Mouse (Mus musculus) cortical plate, adult 2 months (tissue): ENCODE measurements at regions not wholly inside any gene's neighbourhood (a gene's known extent, or its start where the extent isn't known, plus 50 kb on each side); places are given as distances from the start of the nearest gene placed in this dataset.

Source experiments
- H3K27ac ChIP-seq: fragments of 200-500 bp; 2 replicates; pipeline ENCODE4 v1.5.1; 2012; ENCODE audit warnings: low read length, control low read depth, inconsistent platforms; ENCODE audit not compliant: insufficient read depth
- H3K4me1 ChIP-seq: fragments of 200-500 bp; 2 replicates; pipeline ENCODE4 v1.6.1; 2011; ENCODE audit warnings: low read length; ENCODE audit not compliant: control insufficient read depth, insufficient read depth
- H3K4me3 ChIP-seq: fragments of 200-500 bp; 2 replicates; pipeline ENCODE4 v1.5.1; 2011; ENCODE audit warnings: mild to moderate bottlenecking, low read length, control low read depth; ENCODE audit not compliant: insufficient read depth
- CTCF ChIP-seq: fragments of 200-500 bp; IDR thresholded peaks from 2 replicates; pipeline ENCODE4 v1.5.1; 2011; ENCODE audit warnings: mild to moderate bottlenecking, control low read depth, low read length; ENCODE audit not compliant: insufficient read depth; ENCODE audit errors: extremely low read depth
- POLR2A ChIP-seq: fragments of 200-500 bp; IDR thresholded peaks from 2 replicates; pipeline ENCODE4 v1.6.1; 2011; ENCODE audit warnings: mild to moderate bottlenecking, low read length, control low read depth; ENCODE audit not compliant: insufficient read depth; ENCODE audit errors: extremely low read depth

DNA sequence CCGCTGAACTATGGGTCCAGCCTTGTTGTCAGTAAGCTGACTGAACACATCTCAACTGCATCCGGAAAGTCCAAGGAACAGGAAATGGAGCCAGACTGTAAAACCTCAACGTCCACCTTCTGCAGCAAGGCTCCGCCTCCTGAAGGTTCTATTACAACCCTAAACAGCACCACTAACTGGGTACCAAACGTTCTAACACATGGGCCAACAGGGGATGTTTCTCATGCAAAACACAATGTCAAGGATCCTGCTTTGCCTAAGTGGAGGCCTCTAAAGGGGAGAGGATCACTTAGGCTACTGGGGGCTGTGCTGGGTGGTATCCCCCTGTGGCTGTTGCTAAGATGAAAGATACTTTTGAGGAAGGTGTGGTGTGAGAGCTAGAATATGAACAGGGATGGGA is 51.0 kb upstream of the Stt3b start:
- H3K27ac ChIP-seq, result no peak overlapping the region
- TF ChIP-seq CTCF (no peak), POLR2A (no peak)
- H3K4me3 ChIP-seq, result no peak overlapping the region
- no peaks in the 10 kb centered on the region; the same call in 1 of the 2 replicates for H3K4me1 ChIP-seq

DNA sequence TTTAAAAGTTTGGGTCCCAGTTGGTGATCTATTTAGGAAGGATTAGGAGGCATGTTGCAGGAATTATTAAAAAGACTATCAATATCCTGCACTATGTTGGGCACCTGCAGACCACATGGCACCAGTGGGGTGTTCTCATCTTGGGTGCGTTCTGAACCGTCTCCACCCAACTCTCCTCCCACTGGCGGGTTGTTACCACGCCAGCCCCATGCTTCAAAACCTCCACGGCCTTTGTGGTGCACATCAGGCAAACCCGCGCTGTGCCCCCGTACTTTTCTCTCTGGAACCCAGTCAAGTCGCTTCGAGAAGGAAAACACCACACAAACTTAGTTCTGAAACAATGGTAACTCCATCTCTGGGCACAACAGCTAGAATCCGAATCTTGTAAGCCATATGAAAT is 51.7 kb upstream of the Stt3b start:
- H3K4me1 ChIP-seq, result no peaks in the 10 kb centered on the region; the same call in 1 of the 2 replicates
- TF ChIP-seq CTCF, result no peak
- TF ChIP-seq POLR2A, result no peak

DNA sequence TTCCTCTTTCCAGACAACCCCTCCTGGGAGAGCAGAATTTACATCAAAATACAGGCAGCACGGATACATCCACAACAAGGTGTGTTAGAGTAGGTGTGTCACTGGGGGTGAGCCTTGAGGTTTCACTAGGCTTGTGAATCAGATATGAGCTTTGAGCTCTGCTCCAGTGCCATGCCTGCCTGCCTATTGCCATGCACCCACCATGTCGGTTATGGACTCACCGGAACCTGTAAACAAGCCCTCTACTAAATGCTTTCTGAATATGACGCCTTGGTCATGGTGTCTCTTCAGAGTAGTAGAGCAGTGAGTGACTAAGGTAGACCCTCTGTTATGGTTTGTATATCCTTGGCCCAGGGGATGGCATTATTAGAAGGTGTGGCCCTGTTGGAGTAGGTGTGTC is 52.3 kb upstream of the Stt3b start:
- H3K27ac ChIP-seq, result no peak overlapping the region
- H3K4me3 ChIP-seq, result no peak overlapping the region
- TF ChIP-seq POLR2A (no peak), CTCF (no peak)
- no peaks in the 10 kb centered on the region; the same call in 1 of the 2 replicates for H3K4me1 ChIP-seq

More for the DNA sequence above, 51.7 kb upstream of the Stt3b start:
- no peak overlapping the region for H3K27ac ChIP-seq
- no peak overlapping the region for H3K4me3 ChIP-seq

DNA sequence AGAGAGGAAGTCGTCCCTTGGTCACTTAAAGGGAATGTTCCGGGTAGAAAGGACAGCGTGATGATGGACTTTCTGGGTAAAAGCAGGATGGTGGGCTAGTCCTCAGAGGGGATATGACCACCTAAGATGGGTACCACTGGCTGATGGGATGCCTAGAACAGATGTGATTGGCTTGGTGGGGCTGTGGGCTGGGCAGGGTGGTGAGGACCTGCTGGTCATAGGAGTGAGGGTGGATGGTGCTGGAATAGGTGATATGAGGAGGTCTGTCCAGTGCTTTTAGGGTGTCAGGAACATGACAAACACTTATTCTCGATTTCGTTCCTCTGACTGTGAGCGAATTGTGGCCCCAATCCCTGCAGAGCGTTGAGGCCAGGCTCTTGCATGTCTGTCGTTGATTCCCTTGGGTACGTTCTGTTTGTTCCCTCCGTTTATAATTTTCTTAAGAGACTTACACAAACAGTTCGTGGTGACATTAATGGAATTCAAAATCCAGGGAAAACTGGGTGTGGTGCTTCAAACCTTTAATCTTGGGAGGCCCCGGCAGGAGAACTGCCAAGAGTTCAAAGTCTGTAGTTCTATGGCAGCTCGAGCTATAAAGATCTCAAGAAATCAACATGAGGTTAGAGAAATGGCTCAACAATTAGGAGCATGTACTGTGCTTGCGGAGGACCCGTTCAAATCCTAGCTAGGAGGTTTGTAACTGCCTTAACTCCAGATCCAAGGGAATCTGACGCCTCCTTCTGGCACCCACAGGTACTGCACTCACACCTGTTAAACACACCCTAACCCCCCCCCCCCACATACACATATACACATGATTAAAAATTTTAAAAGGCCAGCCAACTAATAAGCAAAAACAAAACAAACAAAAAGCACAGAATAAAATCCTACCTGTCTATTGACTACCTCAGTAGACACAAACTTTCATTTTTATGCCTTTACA is 55.0 kb upstream of the Stt3b start:
- H3K4me1 ChIP-seq, result no peaks in the 10 kb centered on the region
- H3K4me3 ChIP-seq, result no peak overlapping the region
- no peak overlapping the region for H3K27ac ChIP-seq
- TF ChIP-seq CTCF (no peak), POLR2A (no peak)

DNA sequence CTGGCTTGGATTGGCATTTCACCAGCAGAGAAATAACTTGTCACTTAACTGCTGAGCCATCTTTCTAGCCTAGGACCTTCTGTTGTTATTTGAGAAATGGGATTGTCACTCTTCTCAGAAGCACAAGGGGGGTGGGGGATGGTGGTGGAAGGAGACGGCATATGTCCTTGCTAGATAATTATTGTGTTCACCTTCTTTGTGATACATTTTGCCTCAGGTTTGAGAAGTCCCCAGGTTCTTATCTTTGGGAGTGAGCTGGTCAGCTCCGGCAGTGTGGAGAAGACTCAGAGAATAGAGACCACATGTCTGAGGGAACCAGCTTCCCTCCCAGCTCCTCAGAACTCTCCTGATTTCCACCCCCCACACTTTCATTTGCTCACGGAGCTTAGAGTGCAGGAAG is 57.6 kb upstream of the Stt3b start:
- TF ChIP-seq POLR2A (no peak), CTCF (no peak)
- Histone ChIP-seq H3K4me3 (no peak overlapping the region), H3K27ac (no peak overlapping the region), H3K4me1 (no peaks in the 10 kb centered on the region)

DNA sequence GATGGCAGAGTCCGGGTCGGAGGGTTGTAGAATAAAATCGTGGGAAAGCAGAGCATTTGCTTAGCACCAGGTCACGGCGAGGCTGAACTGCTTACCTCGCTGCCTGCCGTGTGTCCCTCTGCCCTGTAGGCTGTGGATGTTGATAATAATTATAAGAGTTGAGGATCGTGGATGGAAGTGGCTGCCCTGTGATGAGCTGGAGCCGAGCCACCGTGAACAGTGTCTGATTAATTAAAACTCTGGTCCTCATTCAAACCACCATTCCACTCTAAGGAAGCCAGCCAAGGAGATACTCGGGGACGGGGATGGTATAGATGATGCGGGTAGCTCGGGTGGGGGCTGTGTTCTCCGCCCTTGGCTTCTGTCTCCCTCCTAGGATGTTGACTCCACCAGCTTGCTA is 70.1 kb upstream of the Stt3b start:
- H3K4me3 ChIP-seq, result no peak overlapping the region
- no peak for TF ChIP-seq CTCF
- TF ChIP-seq POLR2A, result no peak

DNA sequence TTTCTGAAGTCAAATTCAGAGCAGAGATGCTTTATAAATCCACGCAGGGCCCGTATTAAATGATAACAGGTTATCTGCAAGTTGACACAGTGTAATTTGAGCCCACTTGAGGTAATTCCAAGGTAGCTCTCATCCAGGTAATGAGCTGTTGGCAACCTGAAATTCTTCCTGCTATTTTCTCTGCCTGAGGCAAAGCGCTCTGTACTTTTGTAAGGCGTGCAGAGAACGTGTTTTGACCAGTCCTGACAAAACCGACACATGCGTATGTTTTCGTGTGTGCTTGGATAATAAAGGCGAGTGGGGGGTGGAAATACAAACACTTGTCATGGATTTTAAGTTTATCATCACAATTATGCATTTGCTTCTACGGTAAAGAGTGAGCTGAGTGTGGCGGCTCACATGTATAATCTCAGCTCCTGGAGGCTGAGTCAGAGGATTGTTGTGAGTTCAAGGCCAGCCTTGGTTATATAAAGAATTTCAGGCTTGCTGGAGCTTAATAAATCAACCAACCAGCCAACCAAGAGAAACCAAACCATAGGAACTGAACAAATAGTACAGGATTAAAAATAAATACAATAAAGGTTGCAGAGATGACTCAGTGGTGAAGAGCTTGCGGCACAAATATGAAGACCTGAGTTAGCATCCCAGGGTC is 72.7 kb upstream of the Stt3b start:
- no peaks in the 10 kb centered on the region; the same call in 1 of the 2 replicates for H3K4me1 ChIP-seq
- H3K27ac ChIP-seq, result no peak overlapping the region
- TF ChIP-seq CTCF, result no peak
- no peak for TF ChIP-seq POLR2A
- H3K4me3 ChIP-seq, result no peak overlapping the region

More for the DNA sequence above, 70.1 kb upstream of the Stt3b start:
- Histone ChIP-seq H3K4me1 (no peaks in the 10 kb centered on the region; the same call in 1 of the 2 replicates), H3K27ac (no peak overlapping the region)

DNA sequence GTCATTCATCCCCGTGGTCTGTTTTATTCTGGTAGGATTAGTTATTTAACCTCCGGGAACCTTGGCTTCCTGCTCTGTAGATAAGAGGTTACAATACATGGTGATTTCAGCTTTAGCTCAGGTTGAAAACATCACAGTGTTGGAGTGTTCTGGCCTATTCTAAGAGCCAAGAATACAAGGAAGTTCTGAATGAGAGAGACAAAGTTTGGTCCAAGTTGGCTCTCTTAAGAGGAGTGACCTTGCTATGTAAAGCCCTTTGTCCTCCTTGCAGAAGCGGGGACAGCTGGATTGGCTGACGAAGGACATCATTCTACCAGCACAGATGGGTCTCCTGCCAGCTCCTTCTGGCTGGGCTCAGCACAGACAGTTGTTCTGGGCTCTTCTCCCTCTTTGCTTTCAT is 73.7 kb upstream of the Stt3b start:
- Histone ChIP-seq H3K4me3 (no peak overlapping the region), H3K4me1 (no peaks in the 10 kb centered on the region; the same call in 1 of the 2 replicates), H3K27ac (no peak overlapping the region)
- TF ChIP-seq CTCF (no peak), POLR2A (no peak)

DNA sequence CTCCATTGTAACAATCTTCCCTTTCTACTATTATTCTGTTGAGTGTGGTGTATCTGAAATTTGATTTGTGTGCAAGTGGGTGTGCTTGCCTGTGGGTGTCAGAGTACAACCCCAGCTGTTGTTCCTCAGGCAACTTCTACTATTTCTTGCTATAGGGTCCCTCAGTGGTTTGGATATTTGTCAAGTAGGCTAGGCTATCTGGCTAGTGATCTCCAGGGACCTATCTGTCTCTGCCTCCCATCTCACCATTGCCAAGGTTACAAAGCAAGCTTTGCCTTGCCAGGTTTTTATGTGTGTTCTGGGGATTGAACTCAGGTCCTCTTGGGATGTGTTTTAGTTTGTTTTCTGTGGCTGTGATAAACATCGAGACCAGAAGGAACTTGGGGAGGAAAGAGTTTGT is 74.1 kb upstream of the Stt3b start:
- Histone ChIP-seq H3K4me1 (no peaks in the 10 kb centered on the region; the same call in 1 of the 2 replicates), H3K27ac (no peak overlapping the region), H3K4me3 (no peak overlapping the region)
- TF ChIP-seq POLR2A (no peak), CTCF (no peak)
